Mouse (Mus musculus) brain, embryonic 14.5 days (tissue): ENCODE results near the gene Vps52.

ENCODE experiments used
- CTCF ChIP-seq: fragments of 200-500 bp; IDR thresholded peaks from 2 replicates; pipeline ENCODE4 v1.5.1; 2012; ENCODE audit warnings: inconsistent platforms, mild to moderate bottlenecking, moderate library complexity, borderline replicate concordance; ENCODE audit not compliant: insufficient read depth, insufficient read length; ENCODE audit errors: extremely low read depth
- POLR2A ChIP-seq: fragments of 200-500 bp; IDR thresholded peaks from 2 replicates; pipeline ENCODE4 v1.6.1; 2012; ENCODE audit warnings: mild to moderate bottlenecking, inconsistent platforms, borderline replicate concordance; ENCODE audit not compliant: poor library complexity, insufficient read depth, insufficient read length, severe bottlenecking; ENCODE audit errors: extremely low read depth

GRCm38 (mm10) chr17:33932448-33932847 is 23.2 kb upstream of the Vps52 start:
- TF ChIP-seq CTCF, result no peak
- TF ChIP-seq POLR2A, result no peak
